Mouse (Mus musculus): ENCODE measurements at regions not wholly inside any gene's neighbourhood (a gene's known extent, or its start where the extent isn't known, plus 50 kb on each side); places are given as distances from the start of the nearest gene placed in this dataset.
A peak's percentile ranks its signal among the peaks of the same experiment; 100 is the strongest.

DNA sequence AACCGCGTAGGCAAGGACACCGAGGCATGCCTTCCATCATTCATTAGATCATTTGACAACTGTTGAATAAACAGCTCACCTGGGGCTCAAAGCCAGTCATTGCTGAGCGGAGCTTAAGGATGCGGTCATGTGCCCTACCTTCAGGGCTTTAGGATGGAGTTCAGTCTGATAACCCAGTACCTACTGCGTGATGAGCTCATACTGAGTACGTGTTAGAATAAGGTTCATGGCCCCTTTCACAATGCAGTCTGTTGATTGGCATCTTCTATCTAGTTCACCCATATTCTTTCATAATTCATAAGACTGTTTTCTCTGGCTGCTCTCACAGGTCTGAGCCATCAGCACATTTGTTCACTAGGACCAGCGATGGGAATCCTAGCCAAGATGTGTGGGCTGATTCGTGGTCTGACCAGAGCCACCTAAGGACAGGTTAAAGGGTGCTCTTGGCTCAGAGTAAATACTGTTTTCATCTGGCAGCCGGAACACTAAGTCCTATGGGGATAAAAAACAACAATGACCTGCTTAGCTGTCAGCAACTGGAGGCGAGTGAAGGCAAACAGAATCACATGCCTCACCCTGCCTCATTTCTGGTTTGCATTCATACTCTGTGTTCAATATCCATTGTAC is 71.4 kb upstream of the Elovl5 start:
- no peak for DNase-seq (ENCODE audit: low spot score in 2 of 2)

DNA sequence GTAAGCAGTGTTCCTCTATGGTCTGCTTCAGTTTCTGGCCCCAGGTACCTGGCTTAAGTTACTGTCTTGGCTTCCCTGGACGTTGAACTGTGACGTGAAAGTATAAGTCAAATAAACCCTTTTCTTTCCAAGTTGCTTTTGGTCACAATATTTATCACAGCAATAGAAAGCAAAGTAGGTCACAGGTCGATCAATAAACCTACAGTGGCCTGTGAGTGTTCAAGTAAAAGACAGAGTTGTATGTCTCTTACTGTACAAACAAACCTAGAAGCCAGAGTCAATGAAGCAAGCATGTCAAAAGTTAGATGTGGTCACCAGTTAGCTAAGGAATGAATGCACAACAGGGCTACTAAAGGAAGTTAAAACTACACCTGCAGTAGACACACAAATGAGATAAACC is 68.6 kb upstream of the Elovl5 start:
- DNase-seq (ENCODE audit: low spot score in 2 of 2): no peak

GRCm38 (mm10) chr9:77849343-77849742 is 67.8 kb upstream of the Elovl5 start:
- peak; percentile 20 to 57 for DNase-seq (ENCODE audit: low spot score in 2 of 2)

DNA sequence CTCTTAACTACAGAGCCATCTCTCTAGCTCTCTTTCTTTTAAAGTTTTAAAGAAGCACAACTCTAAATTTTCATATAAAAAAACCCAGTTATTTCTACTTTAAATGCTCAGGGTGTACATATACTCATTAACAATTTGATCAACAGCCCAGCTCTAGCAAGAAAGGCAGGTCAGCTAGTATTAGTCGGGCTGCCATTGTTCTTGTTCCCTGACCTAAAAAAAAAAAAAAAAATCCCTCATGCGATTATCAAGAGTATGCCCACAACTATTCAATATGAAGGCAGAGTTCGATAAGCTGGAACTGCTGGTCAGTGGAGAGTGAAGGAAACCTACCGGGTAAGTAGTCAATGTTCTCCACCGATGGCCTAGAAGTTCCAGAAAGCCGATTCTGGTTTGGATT is 65.8 kb upstream of the Elovl5 start:
- DNase-seq (ENCODE audit: low spot score in 2 of 2): no peak

- no peak for DNase-seq (ENCODE audit: low spot score in 2 of 2)
These were observed 59.8 kb upstream of the Elovl5 start for GRCm38 (mm10) chr9:77857091-77858058.

- no peak for DNase-seq (ENCODE audit: low spot score in 2 of 2)
These were observed 58.9 kb upstream of the Elovl5 start for GRCm38 (mm10) chr9:77858127-77858794.
